Mouse (Mus musculus) kidney, postnatal 4 days (tissue): Measurements from ENCODE around the gene Ryr3.
A peak's percentile ranks its signal among the peaks of the same experiment; 100 is the strongest.

ENCODE experiments used
- DNase-seq, 2 experiments: peaks; one replicate each; pipeline ENCODE4 v3.0.0; 2021; ENCODE audit warnings: mixed read lengths in 2 of 2

Ryr3 gene

GRCm38 (mm10) chr2:113216746-113217461 is at the start of gene Ryr3:
TSS of gene Ryr3 (minus strand) at chr2:113217096.
- DNase-seq, result peak; percentile 52 to 67

- DNase-seq, result no peak
Measured at GRCm38 (mm10) chr2:113238871-113239270, 22.0 kb upstream of the Ryr3 start.

- DNase-seq, result no peak
Measured at GRCm38 (mm10) chr2:113236993-113237392, 20.1 kb upstream of the Ryr3 start.

GRCm38 (mm10) chr2:113234559-113234958 is 17.7 kb upstream of the Ryr3 start:
- DNase-seq, result peak in 1 of 2 experiments; percentile 10

- no peak for DNase-seq
Measured at GRCm38 (mm10) chr2:113233356-113233755, 16.5 kb upstream of the Ryr3 start.

GRCm38 (mm10) chr2:113216105-113216745 is 671 bp downstream of the Ryr3 start:
- peak; percentile 3 to 16 for DNase-seq

GRCm38 (mm10) chr2:113210023-113210422 is 6.9 kb downstream of the Ryr3 start:
- no peak for DNase-seq

GRCm38 (mm10) chr2:113209263-113209662 is 7.6 kb downstream of the Ryr3 start:
- DNase-seq, result no peak

- DNase-seq, result no peak
Measured at GRCm38 (mm10) chr2:113202857-113203256, 14.0 kb downstream of the Ryr3 start.

- DNase-seq, result no peak
Measured at GRCm38 (mm10) chr2:113199030-113199679, 17.7 kb downstream of the Ryr3 start.

GRCm38 (mm10) chr2:113187158-113187557 is 29.7 kb downstream of the Ryr3 start:
- peak in 1 of 2 experiments; percentile 3 for DNase-seq

- peak in 1 of 2 experiments; percentile 1 for DNase-seq
Measured at GRCm38 (mm10) chr2:113181701-113182100, 35.2 kb downstream of the Ryr3 start.

GRCm38 (mm10) chr2:113178047-113178446 is 38.8 kb downstream of the Ryr3 start:
- DNase-seq, result no peak

GRCm38 (mm10) chr2:113176337-113176736 is 40.6 kb downstream of the Ryr3 start:
- DNase-seq, result no peak

- DNase-seq, result no peak
Measured at GRCm38 (mm10) chr2:113168096-113168495, 48.8 kb downstream of the Ryr3 start.

- no peak for DNase-seq
Measured at GRCm38 (mm10) chr2:113161494-113161893, 55.4 kb downstream of the Ryr3 start.

- no peak for DNase-seq
Measured at GRCm38 (mm10) chr2:113137766-113138165, 79.1 kb downstream of the Ryr3 start.

GRCm38 (mm10) chr2:113123476-113123875 is 93.4 kb downstream of the Ryr3 start:
- DNase-seq, result no peak

- no peak for DNase-seq
Measured at GRCm38 (mm10) chr2:113119080-113119479, 97.8 kb downstream of the Ryr3 start.

GRCm38 (mm10) chr2:113116788-113117187 is 100.1 kb downstream of the Ryr3 start:
- DNase-seq, result no peak

- no peak for DNase-seq
Measured at GRCm38 (mm10) chr2:113115897-113116283, 101.0 kb downstream of the Ryr3 start.

GRCm38 (mm10) chr2:113115248-113115896 is 101.5 kb downstream of the Ryr3 start:
- DNase-seq, result no peak

- no peak for DNase-seq
Measured at GRCm38 (mm10) chr2:113104609-113105008, 112.3 kb downstream of the Ryr3 start.
